Comparison of ENCODE assay signal across 13 mouse cellular contexts in the genomic region with DNA sequence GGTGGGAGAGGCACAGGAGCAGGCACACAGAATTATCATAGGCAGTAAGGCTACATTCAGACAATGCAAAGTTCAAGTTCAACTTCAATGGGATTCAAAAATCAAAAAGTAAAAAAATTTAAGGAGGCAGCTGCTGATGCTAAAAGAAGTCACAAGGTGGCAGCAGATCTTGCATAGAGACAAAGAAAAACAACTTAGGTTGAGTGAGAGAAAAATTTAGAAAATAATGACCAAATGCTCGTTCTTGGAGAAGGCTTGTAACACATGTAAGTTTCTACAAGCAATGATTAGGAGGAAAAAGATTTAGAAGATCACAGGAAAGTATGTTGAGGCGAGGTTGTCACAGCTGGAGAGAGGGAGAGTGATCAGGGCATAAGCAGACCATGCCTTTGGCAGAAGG. TPM values are rescaled to one million over a fixed set of nuclear protein-coding genes. Genes with fewer than 3 reads are reported as not detected.
DNase-seq lines count a peak whose midpoint lies in the region; ATAC-seq lines count a peak whose summit lies in the region.
"Had no signal": no experiment of that assay in that cellular context is flagged by ENCODE, and none has a peak within 500 bp of the region (broad histone marks: within the 10 kb centered on the region; RNA-seq: fewer than 3 reads in every experiment).

No protein-coding gene starts in this region.

- H3K4me1 ChIP-seq in kidney, embryonic 15.5 days: no peaks in the 10 kb centered on the region
- H3K4me1 ChIP-seq in neural tube, embryonic 11.5 days (ENCODE audit: control insufficient read depth, insufficient read depth, low read length): no peaks in the 10 kb centered on the region
- H3K4me1 ChIP-seq in neural tube, embryonic 15.5 days: no peaks in the 10 kb centered on the region
- H3K4me1 ChIP-seq: forebrain, embryonic 10.5 days; limb, embryonic 12.5 days; megakaryocyte, embryonic 14.5 days had no signal

- H3K4me2 ChIP-seq in kidney, embryonic 15.5 days: no peak overlapping the region
- H3K4me2 ChIP-seq in neural tube, embryonic 11.5 days (ENCODE audit: low read depth): no peak overlapping the region
- no peak overlapping the region for H3K4me2 ChIP-seq in neural tube, embryonic 15.5 days
- H3K4me2 ChIP-seq: limb, embryonic 12.5 days had no signal

- DNase-seq in kidney, adult 9 months: peak; percentile 3
- peak; percentile 16 for DNase-seq in neural tube, embryonic 11.5 days (ENCODE audit: low spot score)
- peak; percentile 42 for DNase-seq in adipocyte (ENCODE audit: low spot score)
- DNase-seq in naive thymus-derived CD4-positive, alpha-beta T cell, adult 2 months (ENCODE audit: low read depth): peak; percentile 23
- DNase-seq in kidney, adult 18-20 months: no peak
- DNase-seq: cerebellum, adult 8-10 months; heart, adult 18-20 months had no signal

- no peak overlapping the region for H3K4me3 ChIP-seq in kidney, embryonic 15.5 days (replicated peaks)
- no peak overlapping the region for H3K4me3 ChIP-seq in neural tube, embryonic 11.5 days (ENCODE audit: low read depth, low read length)
- no peak overlapping the region for H3K4me3 ChIP-seq in neural tube, embryonic 15.5 days (replicated peaks)
- H3K4me3 ChIP-seq: forebrain, embryonic 10.5 days; limb, embryonic 12.5 days; megakaryocyte, embryonic 14.5 days had no signal

- H3K9ac ChIP-seq in kidney, embryonic 15.5 days: no peak overlapping the region
- no peak overlapping the region for H3K9ac ChIP-seq in neural tube, embryonic 11.5 days (ENCODE audit: low read length)
- H3K9ac ChIP-seq in neural tube, embryonic 15.5 days (replicated peaks): no peak overlapping the region
- H3K9ac ChIP-seq: limb, embryonic 12.5 days had no signal

- no peaks in the 10 kb centered on the region for H3K9me3 ChIP-seq in kidney, embryonic 15.5 days (replicated peaks)
- no peaks in the 10 kb centered on the region for H3K9me3 ChIP-seq in neural tube, embryonic 11.5 days (ENCODE audit: control insufficient read depth, low read length)
- no peaks in the 10 kb centered on the region for H3K9me3 ChIP-seq in neural tube, embryonic 15.5 days (replicated peaks)
- H3K9me3 ChIP-seq: forebrain, embryonic 10.5 days; limb, embryonic 12.5 days; megakaryocyte, embryonic 14.5 days had no signal

- no peaks in the 10 kb centered on the region for H3K27me3 ChIP-seq in kidney, embryonic 15.5 days
- H3K27me3 ChIP-seq in neural tube, embryonic 11.5 days (ENCODE audit: control insufficient read depth, insufficient read depth, low read length): no peaks in the 10 kb centered on the region
- no peaks in the 10 kb centered on the region for H3K27me3 ChIP-seq in neural tube, embryonic 15.5 days (replicated peaks)
- H3K27me3 ChIP-seq: limb, embryonic 12.5 days; megakaryocyte, embryonic 14.5 days had no signal

- no peak for ATAC-seq in kidney, embryonic 15.5 days (replicated peaks; ENCODE audit: low FRiP score)
- no peak for ATAC-seq in neural tube, embryonic 11.5 days (ENCODE audit: insufficient read depth, low FRiP score, low TSS enrichment)
- ATAC-seq in neural tube, embryonic 15.5 days (ENCODE audit: low FRiP score): no peak

- no peaks in the 10 kb centered on the region for H3K36me3 ChIP-seq in kidney, embryonic 15.5 days
- H3K36me3 ChIP-seq in neural tube, embryonic 11.5 days (ENCODE audit: control insufficient read depth, insufficient read depth, low read length): no peaks in the 10 kb centered on the region
- no peaks in the 10 kb centered on the region for H3K36me3 ChIP-seq in neural tube, embryonic 15.5 days
- H3K36me3 ChIP-seq: forebrain, embryonic 10.5 days; limb, embryonic 12.5 days had no signal

- no peak overlapping the region for H3K27ac ChIP-seq in kidney, embryonic 15.5 days
- no peak overlapping the region for H3K27ac ChIP-seq in neural tube, embryonic 11.5 days (ENCODE audit: low read depth, low read length)
- no peak overlapping the region for H3K27ac ChIP-seq in neural tube, embryonic 15.5 days (replicated peaks)
- H3K27ac ChIP-seq: forebrain, embryonic 10.5 days; limb, embryonic 12.5 days had no signal

- WGBS in kidney, embryonic 15.5 days: 46% methylated on average over 2 of the region's 2 CpGs
- WGBS in neural tube, embryonic 11.5 days: 52% methylated on average over 2 of the region's 2 CpGs
- WGBS in neural tube, embryonic 15.5 days: 40% methylated on average over 2 of the region's 2 CpGs

RNA-seq across cellular contexts. Expression of a gene that starts 0.7 kb away (rescaled TPM):
- polyA plus RNA-seq in kidney, embryonic 15.5 days (2015; fragmentation: Nextera tagmentation; extraction: Ambion mirVana): not detected in 2 replicates
- not detected in 2 replicates for polyA plus RNA-seq in neural tube, embryonic 11.5 days (2014; fragmentation: Nextera tagmentation; extraction: Ambion mirVana)
- not detected in 2 replicates for polyA plus RNA-seq in neural tube, embryonic 15.5 days (2015; fragmentation: Nextera tagmentation; extraction: Ambion mirVana)
- polyA plus RNA-seq: forebrain, embryonic 10.5 days; kidney, embryonic 14.5 days; limb, embryonic 12.5 days had no signal

RNA-seq across cellular contexts. Expression of a gene that starts 6.8 kb away (rescaled TPM):
- not detected in 2 replicates for polyA plus RNA-seq in kidney, embryonic 15.5 days (2015; fragmentation: Nextera tagmentation; extraction: Ambion mirVana)
- not detected in 2 replicates for polyA plus RNA-seq in neural tube, embryonic 11.5 days (2014; fragmentation: Nextera tagmentation; extraction: Ambion mirVana)
- not detected in 2 replicates for polyA plus RNA-seq in neural tube, embryonic 15.5 days (2015; fragmentation: Nextera tagmentation; extraction: Ambion mirVana)
- polyA plus RNA-seq: forebrain, embryonic 10.5 days; kidney, embryonic 14.5 days; limb, embryonic 12.5 days had no signal

RNA-seq across cellular contexts. Expression of a gene that starts 21.7 kb away (rescaled TPM):
- 13.0 and 15.5 TPM in 2 replicates for polyA plus RNA-seq in kidney, embryonic 15.5 days (2015; fragmentation: Nextera tagmentation; extraction: Ambion mirVana)
- polyA plus RNA-seq in neural tube, embryonic 11.5 days (2014; fragmentation: Nextera tagmentation; extraction: Ambion mirVana): 10.2 and 11.2 TPM in 2 replicates
- 7.0 and 10.4 TPM in 2 replicates for polyA plus RNA-seq in neural tube, embryonic 15.5 days (2015; fragmentation: Nextera tagmentation; extraction: Ambion mirVana)

RNA-seq across cellular contexts. Expression of a gene that starts 27.1 kb away (rescaled TPM):
- not detected in 2 replicates for polyA plus RNA-seq in kidney, embryonic 15.5 days (2015; fragmentation: Nextera tagmentation; extraction: Ambion mirVana)
- not detected in 2 replicates for polyA plus RNA-seq in neural tube, embryonic 11.5 days (2014; fragmentation: Nextera tagmentation; extraction: Ambion mirVana)
- not detected in 2 replicates for polyA plus RNA-seq in neural tube, embryonic 15.5 days (2015; fragmentation: Nextera tagmentation; extraction: Ambion mirVana)
- polyA plus RNA-seq: forebrain, embryonic 10.5 days; kidney, embryonic 14.5 days; limb, embryonic 12.5 days had no signal

RNA-seq across cellular contexts. Expression of a gene that starts 30.3 kb away (rescaled TPM):
- polyA plus RNA-seq in kidney, embryonic 15.5 days (2015; fragmentation: Nextera tagmentation; extraction: Ambion mirVana): not detected in 2 replicates
- not detected in 2 replicates for polyA plus RNA-seq in neural tube, embryonic 11.5 days (2014; fragmentation: Nextera tagmentation; extraction: Ambion mirVana)
- not detected in 2 replicates for polyA plus RNA-seq in neural tube, embryonic 15.5 days (2015; fragmentation: Nextera tagmentation; extraction: Ambion mirVana)
- polyA plus RNA-seq: forebrain, embryonic 10.5 days; kidney, embryonic 14.5 days; limb, embryonic 12.5 days had no signal
